Mouse (Mus musculus): ENCODE measurements around the gene Lgals9. TPM values are rescaled to one million over a fixed set of nuclear protein-coding genes. Genes with fewer than 3 reads are reported as not detected.

Lgals9 gene
- polyA plus RNA-seq, 1 experiment from 2014 or later = 71.1 TPM

GRCm38 (mm10) chr11:78924916-78925315 lies 59.8 kb downstream of the Lgals9 start:
- no peaks in the 10 kb centered on the region for H3K36me3 ChIP-seq
- WGBS = under 1% methylated on average over 37 of the region's 37 CpGs
- peak overlapping the region; percentile 84 for H3K4me2 ChIP-seq (replicated peaks)
- H3K27me3 ChIP-seq (replicated peaks) = peaks cover 29% of the 10 kb centered on the region
- no peak overlapping the region for H3K27ac ChIP-seq
- no peaks in the 10 kb centered on the region for H3K9me3 ChIP-seq
- H3K9ac ChIP-seq = peak overlapping the region; percentile 39; the same call in 1 of the 2 replicates
- peaks cover 13% of the 10 kb centered on the region; the same call in 1 of the 2 replicates for H3K4me1 ChIP-seq (replicated peaks)
- H3K4me3 ChIP-seq (replicated peaks) = peak overlapping the region; percentile 41
- ATAC-seq = no peak

DNA sequence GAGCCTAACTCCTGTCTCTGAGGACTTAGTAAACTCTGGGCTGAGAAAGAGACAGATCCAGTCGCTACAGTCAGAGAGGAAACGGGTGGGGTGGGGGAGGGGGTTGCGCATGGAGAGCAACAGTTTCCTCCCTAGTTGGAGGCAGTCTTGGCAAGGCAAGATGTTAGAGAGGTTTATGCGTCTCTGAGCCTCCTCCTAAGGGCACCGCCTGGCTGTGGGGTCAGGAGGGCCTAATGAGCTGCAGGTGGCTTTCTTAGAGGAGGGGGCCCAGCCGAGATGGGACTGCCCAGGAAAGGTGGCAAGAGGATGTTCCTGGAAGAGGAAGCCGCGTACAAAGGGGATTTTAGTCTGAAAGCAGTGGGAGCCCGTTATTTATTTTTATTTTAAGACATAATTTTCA lies 60.6 kb downstream of the Lgals9 start:
- no peaks in the 10 kb centered on the region for H3K9me3 ChIP-seq
- H3K27me3 ChIP-seq (replicated peaks) = peaks cover 29% of the 10 kb centered on the region
- WGBS = 19% methylated on average over 9 of the region's 9 CpGs
- H3K9ac ChIP-seq = no peak overlapping the region
- no peaks in the 10 kb centered on the region for H3K36me3 ChIP-seq
- ATAC-seq = no peak
- no peak overlapping the region; the same call in 1 of the 2 replicates for H3K4me2 ChIP-seq (replicated peaks)
- no peak overlapping the region for H3K27ac ChIP-seq
- no peak overlapping the region for H3K4me3 ChIP-seq (replicated peaks)
- H3K4me1 ChIP-seq (replicated peaks) = peaks cover 13% of the 10 kb centered on the region; the same call in 1 of the 2 replicates

GRCm38 (mm10) chr11:78922678-78923407 lies 61.9 kb downstream of the Lgals9 start:
- Histone ChIP-seq H3K4me1 (replicated peaks) (peaks cover 13% of the 10 kb centered on the region; the same call in 1 of the 2 replicates), H3K4me2 (replicated peaks) (no peak overlapping the region), H3K36me3 (no peaks in the 10 kb centered on the region), H3K9ac (no peak overlapping the region), H3K9me3 (no peaks in the 10 kb centered on the region), H3K4me3 (replicated peaks) (no peak overlapping the region), H3K27me3 (replicated peaks) (peaks cover 29% of the 10 kb centered on the region), H3K27ac (no peak overlapping the region)
- 31% methylated on average over 8 of the region's 8 CpGs for WGBS
- ATAC-seq = peak; percentile 71

DNA sequence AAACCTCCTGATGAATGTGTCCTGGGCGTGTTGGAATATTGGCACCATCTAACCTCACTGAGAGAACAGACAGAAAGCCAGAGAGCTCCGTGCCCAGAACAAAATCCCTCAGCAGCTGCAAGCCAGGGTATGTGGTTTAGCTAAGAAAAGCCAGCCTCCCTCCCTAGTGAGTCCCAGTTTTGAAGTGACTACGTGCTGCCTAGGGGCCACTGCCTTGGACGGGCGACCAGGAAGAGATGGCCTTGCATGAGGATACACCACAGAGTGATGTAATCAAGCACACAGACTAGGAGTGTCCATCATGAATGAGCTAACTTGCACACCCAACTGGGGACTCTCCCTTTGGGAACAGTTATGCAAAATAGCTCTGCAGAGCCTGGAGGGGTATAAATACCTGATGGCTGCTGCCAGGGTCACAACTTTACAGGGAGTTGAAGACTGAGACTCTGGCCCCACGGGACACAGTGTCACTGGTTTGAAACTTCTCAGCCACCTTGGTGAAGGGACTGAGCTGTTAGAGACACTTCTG lies 64.3 kb downstream of the Lgals9 start, which contains the start of gene Nos2:
Gene Nos2, plus strand, starts transcription at position 377 of the 529 bp plus-strand sequence.
- WGBS = 53% methylated on average over 6 of the region's 6 CpGs
- H3K4me1 ChIP-seq (replicated peaks) = peaks cover 13% of the 10 kb centered on the region; the same call in 1 of the 2 replicates
- H3K27ac ChIP-seq = no peak within 1 kb of the TSS
- no peak within 1 kb of the TSS for H3K4me2 ChIP-seq (replicated peaks)
- no peaks in the 10 kb centered on the region for H3K36me3 ChIP-seq
- H3K4me3 ChIP-seq (replicated peaks) = no peak within 1 kb of the TSS
- peak; percentile 57 for ATAC-seq
- H3K9ac ChIP-seq = no peak within 1 kb of the TSS
- no peaks in the 10 kb centered on the region for H3K9me3 ChIP-seq
- H3K27me3 ChIP-seq (replicated peaks) = peaks cover 21% of the 10 kb centered on the region

- WGBS = 75% methylated on average over 4 of the region's 4 CpGs
Measured at GRCm38 (mm10) chr11:78919745-78920144, 65.0 kb downstream of the Lgals9 start.

GRCm38 (mm10) chr11:78916410-78916809 lies 68.3 kb downstream of the Lgals9 start:
- no peak overlapping the region for H3K4me2 ChIP-seq (replicated peaks)
- no peak overlapping the region for H3K4me3 ChIP-seq (replicated peaks)
- 0 out of 2 replicates have a peak, but pooled peaks cover 5% of the 10 kb centered on the region for H3K4me1 ChIP-seq (replicated peaks)
- ATAC-seq = no peak
- H3K9me3 ChIP-seq = no peaks in the 10 kb centered on the region
- no peak overlapping the region for H3K27ac ChIP-seq
- H3K36me3 ChIP-seq = no peaks in the 10 kb centered on the region
- WGBS = 95% methylated on average over 1 of the region's 1 CpGs
- no peaks in the 10 kb centered on the region for H3K27me3 ChIP-seq (replicated peaks)
- no peak overlapping the region for H3K9ac ChIP-seq

More at GRCm38 (mm10) chr11:78919745-78920144, 65.0 kb downstream of the Lgals9 start:
- no peak overlapping the region for H3K9ac ChIP-seq
- no peak overlapping the region for H3K27ac ChIP-seq
- H3K4me2 ChIP-seq (replicated peaks) = no peak overlapping the region
- H3K4me1 ChIP-seq (replicated peaks) = peaks cover 8% of the 10 kb centered on the region; the same call in 1 of the 2 replicates
- H3K9me3 ChIP-seq = no peaks in the 10 kb centered on the region
- H3K4me3 ChIP-seq (replicated peaks) = no peak overlapping the region
- no peaks in the 10 kb centered on the region for H3K36me3 ChIP-seq
- H3K27me3 ChIP-seq (replicated peaks) = peaks cover 13% of the 10 kb centered on the region
- no peak for ATAC-seq

DNA sequence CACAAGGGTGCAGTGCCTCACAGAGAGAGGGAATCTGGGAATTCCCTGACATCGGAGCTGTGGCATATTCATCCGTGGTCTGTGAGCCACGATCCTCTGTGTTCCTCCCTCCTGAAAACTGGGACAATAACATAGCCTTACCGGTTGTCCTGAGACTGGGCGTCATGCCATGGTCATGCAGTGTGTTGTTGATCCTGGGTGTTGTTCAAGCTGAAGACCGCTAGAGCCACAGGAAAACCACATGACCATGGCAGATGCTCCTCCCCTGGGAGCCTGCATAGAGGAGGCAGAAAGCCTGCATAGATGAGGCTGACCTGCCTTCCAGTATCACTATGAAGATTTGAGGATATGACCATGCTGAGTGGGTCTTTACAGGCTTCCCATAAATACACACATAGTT lies 69.3 kb downstream of the Lgals9 start:
- 0 out of 2 replicates have a peak, but pooled peaks cover 3% of the 10 kb centered on the region for H3K4me1 ChIP-seq (replicated peaks)
- H3K9me3 ChIP-seq = no peaks in the 10 kb centered on the region
- H3K4me3 ChIP-seq (replicated peaks) = no peak overlapping the region
- no peak overlapping the region for H3K4me2 ChIP-seq (replicated peaks)
- no peak for ATAC-seq
- H3K36me3 ChIP-seq = no peaks in the 10 kb centered on the region
- H3K9ac ChIP-seq = no peak overlapping the region
- WGBS = 78% methylated on average over 6 of the region's 6 CpGs
- no peak overlapping the region for H3K27ac ChIP-seq
- H3K27me3 ChIP-seq (replicated peaks) = no peaks in the 10 kb centered on the region

Other genes with a start within 250 kb of the Lgals9 start
- gene Ccnq, start 233.2 kb downstream of the Lgals9 start, polyA plus RNA-seq (2015; fragmentation: Nextera tagmentation; extraction: Ambion mirVana) = 39.8 and 40.6 TPM in 2 replicates
- gene Lyrm9, start 158.4 kb downstream of the Lgals9 start, polyA plus RNA-seq (2015; fragmentation: Nextera tagmentation; extraction: Ambion mirVana) = 15.9 and 17.9 TPM in 2 replicates
- 1.1 TPM in 2 replicates for gene Nos2, start 64.2 kb downstream of the Lgals9 start, polyA plus RNA-seq (2015; fragmentation: Nextera tagmentation; extraction: Ambion mirVana)
- gene Ksr1, start 161.5 kb upstream of the Lgals9 start, polyA plus RNA-seq (2015; fragmentation: Nextera tagmentation; extraction: Ambion mirVana) = 3.5 and 4.4 TPM in 2 replicates

All from intestine, embryonic 15.5 days (tissue).